Mouse (Mus musculus): ENCODE measurements around the gene Lsamp. TPM values are rescaled to one million over a fixed set of nuclear protein-coding genes. Genes with fewer than 3 reads are reported as not detected.
"Not testable (repeated sequence)": the region's sequence is repeated elsewhere in the genome, so short reads cannot be mapped to it uniquely, and the experiment has no call there.

Lsamp gene
- polyA plus RNA-seq, 1 experiment from 2014 or later: 5.4 TPM

GRCm38 (mm10) chr16:42003506-42003905 lies 2019.3 kb downstream of the Lsamp start:
- not testable (repeated sequence) for H3K9me3 ChIP-seq (ENCODE audit: control insufficient read depth, low read length); H3K4me3 ChIP-seq (ENCODE audit: low read depth, low read length); H3K4me1 ChIP-seq (replicated peaks; ENCODE audit: control insufficient read depth, insufficient read depth, low read length); H3K4me2 ChIP-seq (ENCODE audit: low read length); H3K36me3 ChIP-seq (ENCODE audit: control insufficient read depth, insufficient read depth, low read length); H3K27me3 ChIP-seq (replicated peaks; ENCODE audit: control insufficient read depth, insufficient read depth, low read length); H3K9ac ChIP-seq (ENCODE audit: low read length); DNase-seq (ENCODE audit: low spot score); H3K27ac ChIP-seq (ENCODE audit: low read depth); ATAC-seq (replicated peaks; ENCODE audit: low FRiP score, low TSS enrichment, low read depth)
- WGBS: 98% methylated on average over 8 of the region's 11 CpGs

- H3K4me1 ChIP-seq (replicated peaks; ENCODE audit: control insufficient read depth, insufficient read depth, low read length): no peaks in the 10 kb centered on the region
- H3K27ac ChIP-seq (ENCODE audit: low read depth): no peak overlapping the region
- H3K36me3 ChIP-seq (ENCODE audit: control insufficient read depth, insufficient read depth, low read length): no peaks in the 10 kb centered on the region
- ATAC-seq (replicated peaks; ENCODE audit: low FRiP score, low TSS enrichment, low read depth) (no peak), DNase-seq (ENCODE audit: low spot score) (no peak)
- H3K4me2 ChIP-seq (ENCODE audit: low read length): no peak overlapping the region
- no peaks in the 10 kb centered on the region for H3K27me3 ChIP-seq (replicated peaks; ENCODE audit: control insufficient read depth, insufficient read depth, low read length)
- no peak overlapping the region for H3K4me3 ChIP-seq (ENCODE audit: low read depth, low read length)
- 74% methylated on average over 1 of the region's 1 CpGs for WGBS
- H3K9ac ChIP-seq (ENCODE audit: low read length): no peak overlapping the region
- H3K9me3 ChIP-seq (ENCODE audit: control insufficient read depth, low read length): no peaks in the 10 kb centered on the region
These were observed 2020.0 kb downstream of the Lsamp start for GRCm38 (mm10) chr16:42004166-42004565.

- WGBS: 62% methylated on average over 5 of the region's 5 CpGs
- H3K27me3 ChIP-seq (replicated peaks; ENCODE audit: control insufficient read depth, insufficient read depth, low read length): no peaks in the 10 kb centered on the region
- no peak for DNase-seq (ENCODE audit: low spot score)
- no peaks in the 10 kb centered on the region for H3K4me1 ChIP-seq (replicated peaks; ENCODE audit: control insufficient read depth, insufficient read depth, low read length)
- no peak overlapping the region for H3K4me3 ChIP-seq (ENCODE audit: low read depth, low read length)
- no peak overlapping the region for H3K4me2 ChIP-seq (ENCODE audit: low read length)
- H3K36me3 ChIP-seq (ENCODE audit: control insufficient read depth, insufficient read depth, low read length): no peaks in the 10 kb centered on the region
- H3K27ac ChIP-seq (ENCODE audit: low read depth): no peak overlapping the region
- no peak overlapping the region for H3K9ac ChIP-seq (ENCODE audit: low read length)
- ATAC-seq (replicated peaks; ENCODE audit: low FRiP score, low TSS enrichment, low read depth): no peak
- H3K9me3 ChIP-seq (ENCODE audit: control insufficient read depth, low read length): no peaks in the 10 kb centered on the region
These were observed 2030.8 kb downstream of the Lsamp start for GRCm38 (mm10) chr16:42014937-42015336.

GRCm38 (mm10) chr16:42015443-42015842 lies 2031.3 kb downstream of the Lsamp start:
- WGBS: 70% methylated on average over 3 of the region's 3 CpGs
- DNase-seq (ENCODE audit: low spot score): no peak

GRCm38 (mm10) chr16:42016791-42017643 lies 2032.9 kb downstream of the Lsamp start:
- Histone ChIP-seq H3K4me1 (replicated peaks; ENCODE audit: control insufficient read depth, insufficient read depth, low read length) (no peaks in the 10 kb centered on the region), H3K9me3 (ENCODE audit: control insufficient read depth, low read length) (no peaks in the 10 kb centered on the region), H3K4me2 (ENCODE audit: low read length) (no peak overlapping the region), H3K27me3 (replicated peaks; ENCODE audit: control insufficient read depth, insufficient read depth, low read length) (no peaks in the 10 kb centered on the region), H3K4me3 (ENCODE audit: low read depth, low read length) (no peak overlapping the region), H3K36me3 (ENCODE audit: control insufficient read depth, insufficient read depth, low read length) (no peaks in the 10 kb centered on the region), H3K9ac (ENCODE audit: low read length) (no peak overlapping the region), H3K27ac (ENCODE audit: low read depth) (no peak overlapping the region)
- ATAC-seq (replicated peaks; ENCODE audit: low FRiP score, low TSS enrichment, low read depth): no peak
- 90% methylated on average over 9 of the region's 9 CpGs for WGBS
- DNase-seq (ENCODE audit: low spot score): no peak

More at GRCm38 (mm10) chr16:42015443-42015842, 2031.3 kb downstream of the Lsamp start:
- no peaks in the 10 kb centered on the region for H3K27me3 ChIP-seq (replicated peaks; ENCODE audit: control insufficient read depth, insufficient read depth, low read length)
- no peaks in the 10 kb centered on the region for H3K9me3 ChIP-seq (ENCODE audit: control insufficient read depth, low read length)
- no peak for ATAC-seq (replicated peaks; ENCODE audit: low FRiP score, low TSS enrichment, low read depth)
- H3K36me3 ChIP-seq (ENCODE audit: control insufficient read depth, insufficient read depth, low read length): no peaks in the 10 kb centered on the region
- H3K4me1 ChIP-seq (replicated peaks; ENCODE audit: control insufficient read depth, insufficient read depth, low read length): no peaks in the 10 kb centered on the region
- H3K4me2 ChIP-seq (ENCODE audit: low read length): no peak overlapping the region
- H3K4me3 ChIP-seq (ENCODE audit: low read depth, low read length): no peak overlapping the region
- H3K9ac ChIP-seq (ENCODE audit: low read length): no peak overlapping the region
- H3K27ac ChIP-seq (ENCODE audit: low read depth): no peak overlapping the region

GRCm38 (mm10) chr16:42022566-42022965 lies 2038.4 kb downstream of the Lsamp start:
- Histone ChIP-seq H3K27me3 (replicated peaks; ENCODE audit: control insufficient read depth, insufficient read depth, low read length) (no peaks in the 10 kb centered on the region), H3K36me3 (ENCODE audit: control insufficient read depth, insufficient read depth, low read length) (no peaks in the 10 kb centered on the region), H3K4me2 (ENCODE audit: low read length) (no peak overlapping the region), H3K27ac (ENCODE audit: low read depth) (no peak overlapping the region), H3K9me3 (ENCODE audit: control insufficient read depth, low read length) (no peaks in the 10 kb centered on the region), H3K4me3 (ENCODE audit: low read depth, low read length) (no peak overlapping the region), H3K9ac (ENCODE audit: low read length) (no peak overlapping the region), H3K4me1 (replicated peaks; ENCODE audit: control insufficient read depth, insufficient read depth, low read length) (no peaks in the 10 kb centered on the region)
- DNase-seq (ENCODE audit: low spot score) (no peak), ATAC-seq (replicated peaks; ENCODE audit: low FRiP score, low TSS enrichment, low read depth) (no peak)
- 48% methylated on average over 1 of the region's 1 CpGs for WGBS

GRCm38 (mm10) chr16:42032030-42032429 lies 2047.9 kb downstream of the Lsamp start:
- H3K36me3 ChIP-seq (ENCODE audit: control insufficient read depth, insufficient read depth, low read length): no peaks in the 10 kb centered on the region
- H3K27me3 ChIP-seq (replicated peaks; ENCODE audit: control insufficient read depth, insufficient read depth, low read length): no peaks in the 10 kb centered on the region
- no peaks in the 10 kb centered on the region for H3K4me1 ChIP-seq (replicated peaks; ENCODE audit: control insufficient read depth, insufficient read depth, low read length)
- 96% methylated on average over 2 of the region's 2 CpGs for WGBS
- H3K4me2 ChIP-seq (ENCODE audit: low read length): no peak overlapping the region
- DNase-seq (ENCODE audit: low spot score) (no peak), ATAC-seq (replicated peaks; ENCODE audit: low FRiP score, low TSS enrichment, low read depth) (no peak)
- H3K4me3 ChIP-seq (ENCODE audit: low read depth, low read length): no peak overlapping the region
- no peak overlapping the region for H3K9ac ChIP-seq (ENCODE audit: low read length)
- no peaks in the 10 kb centered on the region for H3K9me3 ChIP-seq (ENCODE audit: control insufficient read depth, low read length)
- no peak overlapping the region for H3K27ac ChIP-seq (ENCODE audit: low read depth)

- no peak for ATAC-seq (replicated peaks; ENCODE audit: low FRiP score, low TSS enrichment, low read depth)
These were observed 2049.3 kb downstream of the Lsamp start for GRCm38 (mm10) chr16:42033449-42033848.

GRCm38 (mm10) chr16:42048138-42048537 lies 2064.0 kb downstream of the Lsamp start:
- Histone ChIP-seq H3K9ac (ENCODE audit: low read length) (no peak overlapping the region), H3K4me3 (ENCODE audit: low read depth, low read length) (no peak overlapping the region), H3K4me2 (ENCODE audit: low read length) (no peak overlapping the region), H3K4me1 (replicated peaks; ENCODE audit: control insufficient read depth, insufficient read depth, low read length) (no peaks in the 10 kb centered on the region), H3K27me3 (replicated peaks; ENCODE audit: control insufficient read depth, insufficient read depth, low read length) (no peaks in the 10 kb centered on the region), H3K27ac (ENCODE audit: low read depth) (no peak overlapping the region), H3K9me3 (ENCODE audit: control insufficient read depth, low read length) (no peaks in the 10 kb centered on the region), H3K36me3 (ENCODE audit: control insufficient read depth, insufficient read depth, low read length) (no peaks in the 10 kb centered on the region)
- ATAC-seq (replicated peaks; ENCODE audit: low FRiP score, low TSS enrichment, low read depth): no peak
- no peak for DNase-seq (ENCODE audit: low spot score)

More at GRCm38 (mm10) chr16:42033449-42033848, 2049.3 kb downstream of the Lsamp start:
- H3K4me1 ChIP-seq (replicated peaks; ENCODE audit: control insufficient read depth, insufficient read depth, low read length): no peaks in the 10 kb centered on the region
- no peak overlapping the region for H3K9ac ChIP-seq (ENCODE audit: low read length)
- H3K4me2 ChIP-seq (ENCODE audit: low read length): no peak overlapping the region
- no peak overlapping the region for H3K4me3 ChIP-seq (ENCODE audit: low read depth, low read length)
- no peaks in the 10 kb centered on the region for H3K27me3 ChIP-seq (replicated peaks; ENCODE audit: control insufficient read depth, insufficient read depth, low read length)
- H3K27ac ChIP-seq (ENCODE audit: low read depth): no peak overlapping the region
- 84% methylated on average over 2 of the region's 2 CpGs for WGBS
- H3K36me3 ChIP-seq (ENCODE audit: control insufficient read depth, insufficient read depth, low read length): no peaks in the 10 kb centered on the region
- no peak for DNase-seq (ENCODE audit: low spot score)
- H3K9me3 ChIP-seq (ENCODE audit: control insufficient read depth, low read length): no peaks in the 10 kb centered on the region
